Mouse (Mus musculus) megakaryocyte, embryonic 14.5 days (primary cell): ENCODE results near the gene Nrf1.

ENCODE experiments used
- FLI1 ChIP-seq: IDR thresholded peaks from 2 replicates; pipeline ENCODE4 v1.6.1; 2012; ENCODE audit warnings: low read length, inconsistent platforms, mixed read lengths
- GATA1 ChIP-seq: IDR thresholded peaks from 3 replicates; pipeline ENCODE4 v1.6.1; 2012; ENCODE audit warnings: mixed read lengths, low read length, inconsistent platforms, borderline replicate concordance

- TF ChIP-seq GATA1 (no peak), FLI1 (no peak)
These were observed 104.9 kb downstream of the Nrf1 start for GRCm38 (mm10) chr6:30152649-30153048.
